Mouse (Mus musculus) liver, postnatal 0 days (tissue): Measurements from ENCODE around the gene Gm4553. TPM values are rescaled to one million over a fixed set of nuclear protein-coding genes. Genes with fewer than 3 reads are reported as not detected.
A peak's percentile ranks its signal among the peaks of the same experiment; 100 is the strongest.
"Not testable (repeated sequence)": the region's sequence is repeated elsewhere in the genome, so short reads cannot be mapped to it uniquely, and the experiment has no call there.

Source experiments
- ATAC-seq: fragments of 200-750 bp; cut with Nextera tagmentation; 2 replicates; pipeline ENCODE4 v1.8.0; 2017; ENCODE audit warnings: mild to moderate bottlenecking, moderate library complexity
- DNase-seq: peaks from one replicate; pipeline ENCODE4 v3.0.0-alpha.2; 2016
- H3K27ac ChIP-seq: fragments of 300-500 bp; sonication (generic); 2 replicates; pipeline ENCODE4 v1.5.1; 2014; ENCODE audit warnings: antibody characterized with exemption, moderate library complexity, mild to moderate bottlenecking, low read depth
- H3K27me3 ChIP-seq: fragments of 300-500 bp; sonication (generic); 2 replicates; pipeline ENCODE4 v1.6.1; 2014; ENCODE audit warnings: low read length, control low read depth, mixed read lengths; ENCODE audit not compliant: insufficient read depth
- H3K36me3 ChIP-seq: fragments of 300-500 bp; sonication (generic); replicated peaks from 2 replicates; pipeline ENCODE4 v1.6.1; 2014; ENCODE audit warnings: mild to moderate bottlenecking, control low read depth, low read length, moderate library complexity, mixed read lengths; ENCODE audit not compliant: insufficient read depth
- H3K4me1 ChIP-seq: fragments of 300-500 bp; sonication (generic); 2 replicates; pipeline ENCODE4 v1.6.1; 2014; ENCODE audit warnings: antibody characterized with exemption, mild to moderate bottlenecking, control low read depth; ENCODE audit not compliant: insufficient read depth
- H3K4me2 ChIP-seq: fragments of 300-500 bp; sonication (generic); 2 replicates; pipeline ENCODE4 v1.6.1; 2014; ENCODE audit warnings: low read depth, mild to moderate bottlenecking, low read length, moderate library complexity, mixed read lengths
- H3K4me3 ChIP-seq: fragments of 300-500 bp; sonication (generic); 2 replicates; pipeline ENCODE4 v1.5.1; 2014; ENCODE audit warnings: low read depth, low read length
- H3K9ac ChIP-seq: fragments of 300-500 bp; sonication (generic); replicated peaks from 2 replicates; pipeline ENCODE4 v1.6.1; 2014; ENCODE audit warnings: mild to moderate bottlenecking, moderate library complexity
- H3K9me3 ChIP-seq: fragments of 300-500 bp; sonication (generic); 2 replicates; pipeline ENCODE4 v1.6.1; 2016; ENCODE audit warnings: mild to moderate bottlenecking, control low read depth, low read length, mixed read lengths
- CTCF ChIP-seq: sonication (generic); IDR thresholded peaks from 2 replicates; pipeline ENCODE4 v1.5.1; 2016; ENCODE audit warnings: antibody characterized with exemption, low read depth
- EP300 ChIP-seq: IDR thresholded peaks from 2 replicates; pipeline ENCODE4 v1.6.1; 2016; ENCODE audit warnings: antibody characterized with exemption, low read depth, mild to moderate bottlenecking
- WGBS: fragments of 180-500 bp; shearing (Covaris S2); extraction: QIAGEN DNeasy Blood & Tissue Kit; methylation state at CpG from one replicate; pipeline ENCODE4 v1.1.7; 2014; ENCODE audit not compliant: insufficient replicate concordance; 5-methylcytosine and 5-hydroxymethylcytosine counted together
- polyA plus RNA-seq: library from polyadenylated mRNA; unstranded; fragments of >200 nt; fragmentation: Nextera tagmentation; extraction: Ambion mirVana; gene quantifications from 2 replicates; pipeline ENCODE4 v1.2.1, GENCODE M21; 2015

Gm4553 gene
- polyA plus RNA-seq, 1 experiment from 2014 or later, result not detected

- no peak for ATAC-seq
- no peaks in the 10 kb centered on the region for H3K9me3 ChIP-seq
Measured at GRCm38 (mm10) chr7:142190289-142190688, 24.8 kb upstream of the Gm4553 start, which contains the start of gene Gm10153. Gene Gm10153, minus strand, starts transcription at chr7:142190389.

GRCm38 (mm10) chr7:142188156-142188555, 22.6 kb upstream of the Gm4553 start:
- ATAC-seq, result no peak
- Histone ChIP-seq H3K4me2 (no peak overlapping the region), H3K36me3 (no peaks in the 10 kb centered on the region), H3K9me3 (no peaks in the 10 kb centered on the region), H3K9ac (no peak overlapping the region), H3K27me3 (no peaks in the 10 kb centered on the region), H3K27ac (no peak overlapping the region), H3K4me1 (no peaks in the 10 kb centered on the region), H3K4me3 (no peak overlapping the region)
- TF ChIP-seq EP300, result no peak
- TF ChIP-seq CTCF, result no peak
- DNase-seq, result no peak
- 77% methylated on average over 2 of the region's 2 CpGs for WGBS

More at GRCm38 (mm10) chr7:142190289-142190688, 24.8 kb upstream of the Gm4553 start, which contains the start of gene Gm10153:
- no peak within 1 kb of the TSS for H3K9ac ChIP-seq
- H3K27me3 ChIP-seq, result no peaks in the 10 kb centered on the region
- H3K4me2 ChIP-seq, result no peak within 1 kb of the TSS
- no peak within 1 kb of the TSS for H3K4me3 ChIP-seq
- TF ChIP-seq CTCF, result no peak
- no peak for TF ChIP-seq EP300
- H3K4me1 ChIP-seq, result no peaks in the 10 kb centered on the region
- H3K36me3 ChIP-seq, result no peaks in the 10 kb centered on the region
- DNase-seq, result no peak
- 38% methylated on average over 2 of the region's 2 CpGs for WGBS
- no peak within 1 kb of the TSS for H3K27ac ChIP-seq

GRCm38 (mm10) chr7:142181021-142181420, 15.5 kb upstream of the Gm4553 start:
- ATAC-seq (no peak), DNase-seq (no peak)
- Histone ChIP-seq H3K27ac (no peak overlapping the region), H3K9ac (no peak overlapping the region), H3K4me3 (no peak overlapping the region), H3K36me3 (no peaks in the 10 kb centered on the region), H3K4me2 (no peak overlapping the region), H3K4me1 (no peaks in the 10 kb centered on the region), H3K27me3 (no peaks in the 10 kb centered on the region), H3K9me3 (no peaks in the 10 kb centered on the region)
- WGBS, result 31% methylated on average over 1 of the region's 1 CpGs
- TF ChIP-seq CTCF (no peak), EP300 (no peak)

- TF ChIP-seq CTCF, result no peak
- TF ChIP-seq EP300, result no peak
- Histone ChIP-seq H3K4me3 (no peak overlapping the region), H3K4me2 (no peak overlapping the region), H3K36me3 (no peaks in the 10 kb centered on the region), H3K9me3 (no peaks in the 10 kb centered on the region), H3K27me3 (no peaks in the 10 kb centered on the region), H3K9ac (no peak overlapping the region), H3K4me1 (no peaks in the 10 kb centered on the region), H3K27ac (no peak overlapping the region)
- DNase-seq (no peak), ATAC-seq (no peak)
- 68% methylated on average over 1 of the region's 1 CpGs for WGBS
Measured at GRCm38 (mm10) chr7:142178685-142179084, 13.1 kb upstream of the Gm4553 start.

- DNase-seq, H3K9me3 ChIP-seq, H3K36me3 ChIP-seq, H3K9ac ChIP-seq, H3K4me2 ChIP-seq, H3K4me3 ChIP-seq, H3K27me3 ChIP-seq, H3K27ac ChIP-seq, ATAC-seq, H3K4me1 ChIP-seq: not testable (repeated sequence)
Measured at GRCm38 (mm10) chr7:142175905-142176304, 10.4 kb upstream of the Gm4553 start, which contains the start of gene Krtap5-2. Gene Krtap5-2, minus strand, starts transcription at chr7:142176005.

- WGBS, result 46% methylated on average over 3 of the region's 3 CpGs
- TF ChIP-seq EP300 (no peak), CTCF (peak; percentile 71)
- H3K9ac ChIP-seq, result no peak overlapping the region
Measured at GRCm38 (mm10) chr7:142169836-142170235, 4.3 kb upstream of the Gm4553 start.

GRCm38 (mm10) chr7:142159366-142159765, 6.2 kb downstream of the Gm4553 start:
- no peak for DNase-seq
- Histone ChIP-seq H3K4me2 (no peak overlapping the region), H3K27me3 (no peaks in the 10 kb centered on the region), H3K9me3 (no peaks in the 10 kb centered on the region), H3K36me3 (no peaks in the 10 kb centered on the region), H3K9ac (no peak overlapping the region), H3K27ac (no peak overlapping the region), H3K4me3 (no peak overlapping the region), H3K4me1 (no peaks in the 10 kb centered on the region)
- no peak for ATAC-seq
- no peak for TF ChIP-seq CTCF
- TF ChIP-seq EP300, result no peak
- 85% methylated on average over 3 of the region's 3 CpGs for WGBS

More at GRCm38 (mm10) chr7:142169836-142170235, 4.3 kb upstream of the Gm4553 start:
- DNase-seq (no peak), ATAC-seq (no peak)
- no peaks in the 10 kb centered on the region for H3K4me1 ChIP-seq
- no peak overlapping the region for H3K4me3 ChIP-seq
- H3K9me3 ChIP-seq, result no peaks in the 10 kb centered on the region
- H3K27ac ChIP-seq, result no peak overlapping the region
- H3K27me3 ChIP-seq, result no peaks in the 10 kb centered on the region
- no peaks in the 10 kb centered on the region for H3K36me3 ChIP-seq
- H3K4me2 ChIP-seq, result no peak overlapping the region

- DNase-seq, H3K36me3 ChIP-seq, H3K9me3 ChIP-seq, H3K27me3 ChIP-seq, ATAC-seq, H3K4me1 ChIP-seq, H3K4me3 ChIP-seq, H3K9ac ChIP-seq, H3K27ac ChIP-seq, H3K4me2 ChIP-seq: not testable (repeated sequence)
- WGBS, result 23% methylated on average over 2 of the region's 2 CpGs
Measured at GRCm38 (mm10) chr7:142157013-142157412, 8.5 kb downstream of the Gm4553 start, which contains the start of gene Gm29735. Gene Gm29735, minus strand, starts transcription at chr7:142157113.
